Mouse (Mus musculus): ENCODE results near the gene Cdca5. TPM values are rescaled to one million over a fixed set of nuclear protein-coding genes. Genes with fewer than 3 reads are reported as not detected.
"Not testable (repeated sequence)": the region's sequence is repeated elsewhere in the genome, so short reads cannot be mapped to it uniquely, and the experiment has no call there.

Cdca5 gene
- polyA plus RNA-seq, 1 experiment from 2014 or later = 16.1 TPM

GRCm38 (mm10) chr19:6044102-6044501, 40.7 kb upstream of the Cdca5 start:
- not testable (repeated sequence) for H3K4me3 ChIP-seq (replicated peaks; ENCODE audit: low read depth, low read length); H3K27ac ChIP-seq; H3K9me3 ChIP-seq (replicated peaks; ENCODE audit: low read length); H3K9ac ChIP-seq (ENCODE audit: low read depth, low read length); H3K27me3 ChIP-seq (ENCODE audit: insufficient read depth, low read length); H3K36me3 ChIP-seq (ENCODE audit: insufficient read depth, low read length); H3K4me2 ChIP-seq (ENCODE audit: low read length); ATAC-seq (replicated peaks; ENCODE audit: low FRiP score, low read depth)
- 44% methylated on average over 4 of the region's 4 CpGs for WGBS
- peaks cover 18% of the 10 kb centered on the region for H3K4me1 ChIP-seq (replicated peaks; ENCODE audit: insufficient read depth, low read length)
- TF ChIP-seq CTCF (IDR thresholded peaks at IDR 0.05; ENCODE audit: low read depth) = peak; percentile 76
- peak; percentile 85 for DNase-seq (ENCODE audit: low spot score)

GRCm38 (mm10) chr19:6045366-6046293, 39.2 kb upstream of the Cdca5 start:
- peak overlapping the region; percentile 98 for H3K27ac ChIP-seq
- peaks cover 25% of the 10 kb centered on the region for H3K36me3 ChIP-seq (ENCODE audit: insufficient read depth, low read length)
- H3K9ac ChIP-seq (ENCODE audit: low read depth, low read length) = peak overlapping the region; percentile 86
- ATAC-seq (replicated peaks; ENCODE audit: low FRiP score, low read depth) (peak; percentile 1; the same call in 1 of the 2 replicates), DNase-seq (ENCODE audit: low spot score) (peak; percentile 61)
- H3K4me2 ChIP-seq (ENCODE audit: low read length) = peak overlapping the region; percentile 83
- H3K4me1 ChIP-seq (replicated peaks; ENCODE audit: insufficient read depth, low read length) = peaks cover 18% of the 10 kb centered on the region
- peak; percentile 36 for TF ChIP-seq CTCF (IDR thresholded peaks at IDR 0.05; ENCODE audit: low read depth)
- H3K9me3 ChIP-seq (replicated peaks; ENCODE audit: low read length) = no peaks in the 10 kb centered on the region
- 13% methylated on average over 20 of the region's 20 CpGs for WGBS
- peak overlapping the region; percentile 81 for H3K4me3 ChIP-seq (replicated peaks; ENCODE audit: low read depth, low read length)
- H3K27me3 ChIP-seq (ENCODE audit: insufficient read depth, low read length) = no peaks in the 10 kb centered on the region

GRCm38 (mm10) chr19:6046294-6047153, 38.3 kb upstream of the Cdca5 start, which contains the start of gene Syvn1:
Syvn1 (plus strand) TSS chr19:6046576.
- H3K4me3 ChIP-seq (replicated peaks; ENCODE audit: low read depth, low read length) = peak within 1 kb of the TSS; percentile 81
- peak within 1 kb of the TSS; percentile 86 for H3K9ac ChIP-seq (ENCODE audit: low read depth, low read length)
- H3K4me1 ChIP-seq (replicated peaks; ENCODE audit: insufficient read depth, low read length) = peaks cover 17% of the 10 kb centered on the region
- TF ChIP-seq CTCF (IDR thresholded peaks at IDR 0.05; ENCODE audit: low read depth) = 0 out of 2 replicates have a peak, but pooled peaks have one; percentile 10
- WGBS = under 1% methylated on average over 65 of the region's 65 CpGs
- H3K27me3 ChIP-seq (ENCODE audit: insufficient read depth, low read length) = no peaks in the 10 kb centered on the region
- ATAC-seq (replicated peaks; ENCODE audit: low FRiP score, low read depth) (peak; percentile 82), DNase-seq (ENCODE audit: low spot score) (peak; percentile 98)
- peak within 1 kb of the TSS; percentile 83 for H3K4me2 ChIP-seq (ENCODE audit: low read length)
- peak within 1 kb of the TSS; percentile 98 for H3K27ac ChIP-seq
- no peaks in the 10 kb centered on the region for H3K9me3 ChIP-seq (replicated peaks; ENCODE audit: low read length)
- peaks cover 34% of the 10 kb centered on the region for H3K36me3 ChIP-seq (ENCODE audit: insufficient read depth, low read length)

GRCm38 (mm10) chr19:6047154-6047898, 37.5 kb upstream of the Cdca5 start:
- peak overlapping the region; percentile 86 for H3K9ac ChIP-seq (ENCODE audit: low read depth, low read length)
- H3K4me3 ChIP-seq (replicated peaks; ENCODE audit: low read depth, low read length) = peak overlapping the region; percentile 81
- 0 out of 2 replicates have a peak, but pooled peaks have one; percentile 12 for TF ChIP-seq CTCF (IDR thresholded peaks at IDR 0.05; ENCODE audit: low read depth)
- DNase-seq (ENCODE audit: low spot score) (peak; percentile 32), ATAC-seq (replicated peaks; ENCODE audit: low FRiP score, low read depth) (peak; percentile 40)
- under 1% methylated on average over 43 of the region's 44 CpGs for WGBS
- H3K36me3 ChIP-seq (ENCODE audit: insufficient read depth, low read length) = peaks cover 41% of the 10 kb centered on the region
- H3K27me3 ChIP-seq (ENCODE audit: insufficient read depth, low read length) = no peaks in the 10 kb centered on the region
- no peaks in the 10 kb centered on the region for H3K9me3 ChIP-seq (replicated peaks; ENCODE audit: low read length)
- H3K4me1 ChIP-seq (replicated peaks; ENCODE audit: insufficient read depth, low read length) = peaks cover 13% of the 10 kb centered on the region
- peak overlapping the region; percentile 83 for H3K4me2 ChIP-seq (ENCODE audit: low read length)
- peak overlapping the region; percentile 98 for H3K27ac ChIP-seq

- no peak for TF ChIP-seq CTCF (IDR thresholded peaks at IDR 0.05; ENCODE audit: low read depth)
Observed at GRCm38 (mm10) chr19:6047899-6048166, 37.0 kb upstream of the Cdca5 start.

More at GRCm38 (mm10) chr19:6047899-6048166, 37.0 kb upstream of the Cdca5 start:
- peaks cover 13% of the 10 kb centered on the region for H3K4me1 ChIP-seq (replicated peaks; ENCODE audit: insufficient read depth, low read length)
- peaks cover 46% of the 10 kb centered on the region for H3K36me3 ChIP-seq (ENCODE audit: insufficient read depth, low read length)
- H3K4me2 ChIP-seq (ENCODE audit: low read length) = peak overlapping the region; percentile 83
- DNase-seq (ENCODE audit: low spot score) = no peak
- ATAC-seq (replicated peaks; ENCODE audit: low FRiP score, low read depth) = no peak
- peak overlapping the region; percentile 81 for H3K4me3 ChIP-seq (replicated peaks; ENCODE audit: low read depth, low read length)
- no peaks in the 10 kb centered on the region for H3K9me3 ChIP-seq (replicated peaks; ENCODE audit: low read length)
- H3K27ac ChIP-seq = peak overlapping the region; percentile 98; the same call in 1 of the 2 replicates
- peak overlapping the region; percentile 86 for H3K9ac ChIP-seq (ENCODE audit: low read depth, low read length)
- WGBS = 83% methylated on average over 8 of the region's 8 CpGs
- H3K27me3 ChIP-seq (ENCODE audit: insufficient read depth, low read length) = no peaks in the 10 kb centered on the region
